ENCODE assay signal across 17 mouse cellular contexts in genomic region chr12:8337286-8338060, GRCm38 (mm10). TPM values are rescaled to one million over a fixed set of nuclear protein-coding genes. Genes with fewer than 3 reads are reported as not detected.
DNase-seq lines count a peak whose midpoint lies in the region; ATAC-seq and TF ChIP-seq lines count a peak whose summit lies in the region.
"Had no signal": no experiment of that assay in that cellular context is flagged by ENCODE, and none has a peak within 500 bp of the region (broad histone marks: within the 10 kb centered on the region; RNA-seq: fewer than 3 reads in every experiment).

No protein-coding gene starts in this region.

- no peak for ATAC-seq in heart, postnatal 0 days (ENCODE audit: insufficient read depth, low read depth)
- no peak for ATAC-seq in heart, embryonic 12.5 days (ENCODE audit: insufficient number of reproducible peaks, low FRiP score)
- no peak for ATAC-seq in midbrain, embryonic 13.5 days
- ATAC-seq: liver, postnatal 0 days had no signal

- DNase-seq in adrenal gland, postnatal 14 days: peak; percentile 76
- DNase-seq in adrenal gland, adult 18-20 months (ENCODE audit: low spot score in 2 of 2): no peak
- no peak for DNase-seq in heart, postnatal 0 days (ENCODE audit: low spot score)
- no peak for DNase-seq in midbrain, embryonic 10.5 days (ENCODE audit: low spot score)
- DNase-seq in right cerebral cortex, postnatal 25 days: no peak
- no peak for DNase-seq in spleen, postnatal 36 days (ENCODE audit: low spot score in 2 of 2)
- DNase-seq: kidney, adult 11 months; left cerebral cortex, postnatal 4 days; liver, postnatal 0 days; retina, postnatal 1 day had no signal

- no peaks in the 10 kb centered on the region for H3K27me3 ChIP-seq in heart, postnatal 0 days (ENCODE audit: control insufficient read depth, insufficient read depth, low read length)
- H3K27me3 ChIP-seq in heart, embryonic 12.5 days (replicated peaks): no peaks in the 10 kb centered on the region
- no peaks in the 10 kb centered on the region for H3K27me3 ChIP-seq in midbrain, embryonic 10.5 days (ENCODE audit: low read depth, poor library complexity, severe bottlenecking)
- no peaks in the 10 kb centered on the region for H3K27me3 ChIP-seq in midbrain, embryonic 13.5 days
- H3K27me3 ChIP-seq: neural tube, embryonic 12.5 days had no signal

- H3K4me1 ChIP-seq in heart, postnatal 0 days (ENCODE audit: control insufficient read depth, insufficient read depth): peaks cover 21% of the 10 kb centered on the region
- peaks cover 48% of the 10 kb centered on the region for H3K4me1 ChIP-seq in heart, embryonic 12.5 days (replicated peaks)
- H3K4me1 ChIP-seq in midbrain, embryonic 10.5 days: peaks cover 48% of the 10 kb centered on the region
- H3K4me1 ChIP-seq in midbrain, embryonic 13.5 days (replicated peaks): peaks cover 25% of the 10 kb centered on the region

- H3K36me3 ChIP-seq in heart, postnatal 0 days (replicated peaks; ENCODE audit: control insufficient read depth, insufficient read depth, low read length): peaks cover 37% of the 10 kb centered on the region
- H3K36me3 ChIP-seq in heart, embryonic 12.5 days: peaks cover 49% of the 10 kb centered on the region
- peaks cover 33% of the 10 kb centered on the region for H3K36me3 ChIP-seq in midbrain, embryonic 10.5 days
- peaks cover 28% of the 10 kb centered on the region for H3K36me3 ChIP-seq in midbrain, embryonic 13.5 days

- H3K27ac ChIP-seq in heart, postnatal 0 days (ENCODE audit: low read depth): peak overlapping the region; percentile 18; the same call in 1 of the 2 replicates
- H3K27ac ChIP-seq in heart, embryonic 12.5 days (ENCODE audit: poor library complexity, severe bottlenecking): no peak overlapping the region
- peak overlapping the region; percentile 49; the same call in 1 of the 2 replicates for H3K27ac ChIP-seq in midbrain, embryonic 10.5 days (replicated peaks)
- no peak overlapping the region for H3K27ac ChIP-seq in midbrain, embryonic 13.5 days
- H3K27ac ChIP-seq: neural tube, embryonic 12.5 days had no signal

- H3K4me3 ChIP-seq in heart, postnatal 0 days (ENCODE audit: low read depth, low read length): no peak overlapping the region
- H3K4me3 ChIP-seq in heart, embryonic 12.5 days: no peak overlapping the region
- no peak overlapping the region for H3K4me3 ChIP-seq in midbrain, embryonic 10.5 days
- no peak overlapping the region for H3K4me3 ChIP-seq in midbrain, embryonic 13.5 days (replicated peaks)
- H3K4me3 ChIP-seq: neural tube, embryonic 12.5 days had no signal

- peak; percentile 23 for TF ChIP-seq CTCF in heart, postnatal 0 days (IDR thresholded peaks at IDR 0.05; ENCODE audit: low read depth)

- no peaks in the 10 kb centered on the region for H3K9me3 ChIP-seq in heart, postnatal 0 days (replicated peaks; ENCODE audit: control insufficient read depth, low read length)
- no peaks in the 10 kb centered on the region for H3K9me3 ChIP-seq in heart, embryonic 12.5 days (replicated peaks)
- H3K9me3 ChIP-seq in midbrain, embryonic 10.5 days (replicated peaks): no peaks in the 10 kb centered on the region
- H3K9me3 ChIP-seq in midbrain, embryonic 13.5 days: no peaks in the 10 kb centered on the region
- H3K9me3 ChIP-seq: G1E; neural tube, embryonic 12.5 days had no signal

- 47% methylated on average over 12 of the region's 12 CpGs for WGBS in heart, postnatal 0 days
- WGBS in heart, embryonic 12.5 days: 52% methylated on average over 12 of the region's 12 CpGs
- 86% methylated on average over 12 of the region's 12 CpGs for WGBS in midbrain, embryonic 10.5 days
- WGBS in midbrain, embryonic 13.5 days: 78% methylated on average over 12 of the region's 12 CpGs

- H3K4me2 ChIP-seq in heart, postnatal 0 days (ENCODE audit: low read depth, low read length): no peak overlapping the region
- H3K4me2 ChIP-seq in heart, embryonic 12.5 days: no peak overlapping the region
- H3K4me2 ChIP-seq in midbrain, embryonic 13.5 days (replicated peaks): no peak overlapping the region
- H3K4me2 ChIP-seq: midbrain, embryonic 11.5 days; neural tube, embryonic 12.5 days had no signal

- H3K9ac ChIP-seq in heart, postnatal 0 days (replicated peaks; ENCODE audit: low read depth, low read length): 0 out of 2 replicates have a peak overlapping the region, but pooled peaks have one; percentile 1
- no peak overlapping the region for H3K9ac ChIP-seq in heart, embryonic 12.5 days
- H3K9ac ChIP-seq in midbrain, embryonic 13.5 days (replicated peaks): no peak overlapping the region
- H3K9ac ChIP-seq: liver, postnatal 0 days; neural tube, embryonic 12.5 days had no signal

- TF ChIP-seq EP300 in heart, postnatal 0 days (IDR thresholded peaks at IDR 0.05; ENCODE audit: low read depth): no peak

RNA-seq across cellular contexts. Expression of gene Hs1bp3, which starts 24.2 kb away (rescaled TPM):
- 12.4 and 15.1 TPM in 2 replicates for total RNA-seq in adrenal gland, postnatal 14 days (2021)
- 10 to 100 TPM; 12.4 to 16.5 TPM for total RNA-seq in adrenal gland, adult 18-20 months (2021)
- total RNA-seq in heart, postnatal 0 days (2014; rRNA removed; ENCODE audit: low replicate concordance): 9.5 and 11.7 TPM in 2 replicates
- 9.7 TPM in 2 replicates for polyA plus RNA-seq in heart, postnatal 0 days (2015; fragmentation: Nextera tagmentation; extraction: Ambion mirVana)
- polyA plus RNA-seq in heart, embryonic 12.5 days (2016; fragmentation: Nextera tagmentation; extraction: Ambion mirVana): 16.5 and 18.3 TPM in 2 replicates
- 14.9 and 15.8 TPM in 2 replicates for polyA plus RNA-seq in midbrain, embryonic 10.5 days (2016; fragmentation: Nextera tagmentation; extraction: Ambion mirVana)
- polyA plus RNA-seq in midbrain, embryonic 13.5 days (2015; fragmentation: Nextera tagmentation; extraction: Ambion mirVana): 7.7 and 9.0 TPM in 2 replicates

RNA-seq across cellular contexts. Expression of gene Gdf7, which starts 35.7 kb away (rescaled TPM):
- total RNA-seq in adrenal gland, postnatal 14 days (2021): not detected in 2 replicates
- total RNA-seq in adrenal gland, adult 18-20 months (2021): not detected
- total RNA-seq in heart, postnatal 0 days (2014; rRNA removed; ENCODE audit: low replicate concordance): not detected in 2 replicates
- not detected in 2 replicates for polyA plus RNA-seq in heart, postnatal 0 days (2015; fragmentation: Nextera tagmentation; extraction: Ambion mirVana)
- polyA plus RNA-seq in heart, embryonic 12.5 days (2016; fragmentation: Nextera tagmentation; extraction: Ambion mirVana): 0.24 and 0.27 TPM in 2 replicates
- 0.19 and 0.48 TPM in 2 replicates for polyA plus RNA-seq in midbrain, embryonic 10.5 days (2016; fragmentation: Nextera tagmentation; extraction: Ambion mirVana)
- 0.43 and 0.58 TPM in 2 replicates for polyA plus RNA-seq in midbrain, embryonic 13.5 days (2015; fragmentation: Nextera tagmentation; extraction: Ambion mirVana)
- total RNA-seq: G1E; gastrocnemius, postnatal 4 days; left cerebral cortex, postnatal 4 days had no signal
- polyA plus RNA-seq: G1E; liver, postnatal 0 days; thymus, postnatal 0 days had no signal

Comparison
In these comparisons a context has a peak if more than half of its experiments do, and no peak if none do; other contexts are left out.
1. H3K27ac ChIP-seq: peak in heart, postnatal 0 days (single experiment) and midbrain, embryonic 10.5 days (single experiment); none in heart, embryonic 12.5 days (single experiment) and midbrain, embryonic 13.5 days (single experiment).